Mouse (Mus musculus) bone marrow macrophage, adult 2 months (primary cell): Measurements from ENCODE around the gene Rnf41. TPM values are rescaled to one million over a fixed set of nuclear protein-coding genes. Genes with fewer than 3 reads are reported as not detected.

Experiments
- H3K27ac ChIP-seq: 2 replicates; pipeline ENCODE4 v1.5.1; 2012; ENCODE audit warnings: low read depth, low read length; ENCODE audit not compliant: insufficient read depth
- H3K4me1 ChIP-seq: 2 replicates; pipeline ENCODE4 v1.6.1; 2012; ENCODE audit warnings: low read length; ENCODE audit not compliant: control insufficient read depth, insufficient read depth
- H3K4me3 ChIP-seq: 2 replicates; pipeline ENCODE4 v1.5.1; 2012; ENCODE audit warnings: mild to moderate bottlenecking, low read length, moderate library complexity; ENCODE audit not compliant: insufficient read depth
- CTCF ChIP-seq: IDR thresholded peaks from 2 replicates; pipeline ENCODE4 v1.5.1; 2012; ENCODE audit warnings: low read depth, mild to moderate bottlenecking, low read length, moderate library complexity
- POLR2A ChIP-seq: IDR thresholded peaks from 2 replicates; pipeline ENCODE4 v1.6.1; 2012; ENCODE audit warnings: mild to moderate bottlenecking, low read depth, low read length, borderline replicate concordance
- polyA plus RNA-seq: library from polyadenylated mRNA; stranded (reverse); fragments of >200 nt; gene quantifications from 2 replicates; pipeline ENCODE4 v1.2.4, GENCODE M21; 2012; ENCODE audit not compliant: missing spikeins, insufficient read depth, insufficient read length

The Rnf41 gene
- polyA plus RNA-seq, 1 experiment, result 47.6 TPM

GRCm38 (mm10) chr10:128382482-128382881, 29.0 kb upstream of the Rnf41 start:
- no peak overlapping the region for H3K4me3 ChIP-seq
- TF ChIP-seq POLR2A, result no peak
- no peak for TF ChIP-seq CTCF
- peaks cover 13% of the 10 kb centered on the region for H3K4me1 ChIP-seq
- no peak overlapping the region for H3K27ac ChIP-seq

- TF ChIP-seq CTCF (no peak), POLR2A (no peak)
- peaks cover 8% of the 10 kb centered on the region for H3K4me1 ChIP-seq
- H3K4me3 ChIP-seq, result no peak overlapping the region
- H3K27ac ChIP-seq, result no peak overlapping the region
These were observed 25.6 kb upstream of the Rnf41 start for GRCm38 (mm10) chr10:128385902-128386301.

GRCm38 (mm10) chr10:128388941-128389340, 22.5 kb upstream of the Rnf41 start:
- H3K4me1 ChIP-seq, result peaks cover 8% of the 10 kb centered on the region
- no peak overlapping the region for H3K4me3 ChIP-seq
- no peak overlapping the region for H3K27ac ChIP-seq
- TF ChIP-seq POLR2A (no peak), CTCF (no peak)

GRCm38 (mm10) chr10:128389570-128389969, 21.9 kb upstream of the Rnf41 start:
- H3K4me1 ChIP-seq, result peaks cover 8% of the 10 kb centered on the region
- no peak overlapping the region for H3K27ac ChIP-seq
- no peak overlapping the region for H3K4me3 ChIP-seq
- TF ChIP-seq CTCF, result no peak
- no peak for TF ChIP-seq POLR2A

- TF ChIP-seq POLR2A, result no peak
- no peak for TF ChIP-seq CTCF
- H3K4me1 ChIP-seq, result peaks cover 8% of the 10 kb centered on the region
- no peak overlapping the region for H3K4me3 ChIP-seq
- H3K27ac ChIP-seq, result no peak overlapping the region
These were observed 21.1 kb upstream of the Rnf41 start for GRCm38 (mm10) chr10:128390366-128390765.

- Histone ChIP-seq H3K27ac (no peak overlapping the region), H3K4me1 (peaks cover 8% of the 10 kb centered on the region), H3K4me3 (no peak overlapping the region)
- no peak for TF ChIP-seq CTCF
- no peak for TF ChIP-seq POLR2A
These were observed 19.6 kb upstream of the Rnf41 start for GRCm38 (mm10) chr10:128391850-128392249.

- Histone ChIP-seq H3K27ac (no peak overlapping the region), H3K4me1 (no peaks in the 10 kb centered on the region), H3K4me3 (no peak overlapping the region)
- TF ChIP-seq CTCF, result no peak
- TF ChIP-seq POLR2A, result no peak
These were observed 15.3 kb upstream of the Rnf41 start for GRCm38 (mm10) chr10:128396017-128396673.

- TF ChIP-seq CTCF (no peak), POLR2A (no peak)
- no peak overlapping the region for H3K4me3 ChIP-seq
- no peaks in the 10 kb centered on the region for H3K4me1 ChIP-seq
- H3K27ac ChIP-seq, result no peak overlapping the region
These were observed 14.7 kb upstream of the Rnf41 start for GRCm38 (mm10) chr10:128396716-128397264.

- no peak overlapping the region for H3K4me3 ChIP-seq
- TF ChIP-seq POLR2A (no peak), CTCF (no peak)
- no peak overlapping the region for H3K27ac ChIP-seq
- H3K4me1 ChIP-seq, result no peaks in the 10 kb centered on the region
These were observed 14.0 kb upstream of the Rnf41 start for GRCm38 (mm10) chr10:128397466-128397865.

GRCm38 (mm10) chr10:128400338-128400737, 11.1 kb upstream of the Rnf41 start:
- Histone ChIP-seq H3K27ac (no peak overlapping the region), H3K4me1 (no peaks in the 10 kb centered on the region), H3K4me3 (no peak overlapping the region)
- TF ChIP-seq CTCF (no peak), POLR2A (no peak)

- no peaks in the 10 kb centered on the region for H3K4me1 ChIP-seq
- no peak for TF ChIP-seq POLR2A
- no peak for TF ChIP-seq CTCF
- no peak within 1 kb of the TSS for H3K4me3 ChIP-seq
- H3K27ac ChIP-seq, result no peak within 1 kb of the TSS
These were observed 10.4 kb upstream of the Rnf41 start, which contains the start of gene Slc39a5 for GRCm38 (mm10) chr10:128401056-128401455. Slc39a5 (minus strand) TSS chr10:128401229.
